Mouse (Mus musculus): ENCODE data around the gene Mgat5. TPM values are rescaled to one million over a fixed set of nuclear protein-coding genes. Genes with fewer than 3 reads are reported as not detected.

Mgat5 gene
- polyA plus RNA-seq, 1 experiment from 2014 or later: 8.9 TPM

GRCm38 (mm10) chr1:127383071-127383470 is 178.3 kb downstream of the Mgat5 start:
- no peak for ATAC-seq (ENCODE audit: insufficient number of reproducible peaks, insufficient read depth, low FRiP score, low read depth)
- H3K36me3 ChIP-seq (ENCODE audit: control insufficient read depth, insufficient read depth, low read length): peaks cover 3% of the 10 kb centered on the region; the same call in 1 of the 2 replicates
- WGBS: 59% methylated on average over 7 of the region's 7 CpGs

DNA sequence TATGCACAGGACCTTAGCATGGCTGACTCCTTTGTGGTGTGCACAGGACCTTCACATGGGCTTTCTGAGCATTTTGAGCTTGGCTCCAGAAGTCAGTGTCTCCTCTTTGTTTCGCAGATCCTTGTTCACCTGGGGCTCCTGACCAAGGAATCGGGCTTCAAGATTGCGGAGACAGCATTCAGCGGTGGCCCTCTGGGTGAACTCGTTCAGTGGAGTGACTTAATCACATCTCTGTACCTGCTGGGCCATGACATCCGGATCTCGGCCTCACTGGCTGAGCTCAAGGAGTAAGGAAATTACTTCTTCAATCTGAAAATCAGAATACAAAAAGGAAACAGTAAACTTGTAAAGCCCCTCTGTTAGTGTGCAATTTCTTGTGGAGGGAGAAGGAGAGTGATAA is 182.4 kb downstream of the Mgat5 start:
- H3K4me3 ChIP-seq (ENCODE audit: low read depth, low read length): no peak overlapping the region
- no peaks in the 10 kb centered on the region for H3K9me3 ChIP-seq (ENCODE audit: control insufficient read depth, low read depth, low read length)
- no peak overlapping the region for H3K9ac ChIP-seq (replicated peaks; ENCODE audit: low read depth, low read length)
- H3K27ac ChIP-seq (ENCODE audit: low read length): no peak overlapping the region
- peaks cover 3% of the 10 kb centered on the region for H3K36me3 ChIP-seq (ENCODE audit: control insufficient read depth, insufficient read depth, low read length)
- H3K4me2 ChIP-seq (replicated peaks; ENCODE audit: low read depth, low read length): no peak overlapping the region
- no peak for ATAC-seq (ENCODE audit: insufficient number of reproducible peaks, insufficient read depth, low FRiP score, low read depth)
- H3K27me3 ChIP-seq (ENCODE audit: control insufficient read depth, insufficient read depth, low read length): no peaks in the 10 kb centered on the region
- WGBS: 89% methylated on average over 7 of the region's 7 CpGs
- no peaks in the 10 kb centered on the region for H3K4me1 ChIP-seq (ENCODE audit: control insufficient read depth, insufficient read depth, low read length)

More at GRCm38 (mm10) chr1:127383071-127383470, 178.3 kb downstream of the Mgat5 start:
- H3K27ac ChIP-seq (ENCODE audit: low read length): no peak overlapping the region
- no peak overlapping the region for H3K9ac ChIP-seq (replicated peaks; ENCODE audit: low read depth, low read length)
- peaks cover 3% of the 10 kb centered on the region; the same call in 1 of the 2 replicates for H3K4me1 ChIP-seq (ENCODE audit: control insufficient read depth, insufficient read depth, low read length)
- no peak overlapping the region for H3K4me2 ChIP-seq (replicated peaks; ENCODE audit: low read depth, low read length)
- H3K4me3 ChIP-seq (ENCODE audit: low read depth, low read length): no peak overlapping the region
- no peaks in the 10 kb centered on the region for H3K27me3 ChIP-seq (ENCODE audit: control insufficient read depth, insufficient read depth, low read length)
- H3K9me3 ChIP-seq (ENCODE audit: control insufficient read depth, low read depth, low read length): no peaks in the 10 kb centered on the region

DNA sequence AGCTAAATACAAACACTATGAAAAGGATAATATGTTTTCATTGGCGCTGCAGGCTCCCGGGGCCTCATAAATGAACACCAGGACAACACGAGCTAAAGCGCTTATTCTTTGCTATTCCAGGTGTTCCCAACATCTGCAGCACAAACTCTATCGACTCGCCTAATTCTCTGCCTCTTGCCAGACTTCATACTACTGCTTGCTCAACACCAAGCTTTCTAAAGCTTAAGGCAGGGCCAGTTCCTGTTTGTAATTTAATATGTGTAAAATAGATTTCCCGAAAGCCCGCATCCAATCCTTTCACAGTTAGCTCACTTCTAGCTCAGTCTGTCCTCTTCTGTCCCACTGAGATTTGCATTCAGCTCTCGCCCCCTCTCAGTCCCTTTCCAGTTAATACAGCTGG is 182.8 kb downstream of the Mgat5 start:
- no peak overlapping the region for H3K9ac ChIP-seq (replicated peaks; ENCODE audit: low read depth, low read length)
- H3K36me3 ChIP-seq (ENCODE audit: control insufficient read depth, insufficient read depth, low read length): peaks cover 3% of the 10 kb centered on the region
- no peaks in the 10 kb centered on the region for H3K9me3 ChIP-seq (ENCODE audit: control insufficient read depth, low read depth, low read length)
- H3K4me1 ChIP-seq (ENCODE audit: control insufficient read depth, insufficient read depth, low read length): no peaks in the 10 kb centered on the region
- no peak overlapping the region for H3K4me2 ChIP-seq (replicated peaks; ENCODE audit: low read depth, low read length)
- no peak overlapping the region for H3K4me3 ChIP-seq (ENCODE audit: low read depth, low read length)
- H3K27me3 ChIP-seq (ENCODE audit: control insufficient read depth, insufficient read depth, low read length): no peaks in the 10 kb centered on the region
- ATAC-seq (ENCODE audit: insufficient number of reproducible peaks, insufficient read depth, low FRiP score, low read depth): no peak
- no peak overlapping the region for H3K27ac ChIP-seq (ENCODE audit: low read length)
- 87% methylated on average over 9 of the region's 9 CpGs for WGBS

- Histone ChIP-seq H3K4me2 (replicated peaks; ENCODE audit: low read depth, low read length) (no peak overlapping the region), H3K27ac (ENCODE audit: low read length) (no peak overlapping the region), H3K9me3 (ENCODE audit: control insufficient read depth, low read depth, low read length) (no peaks in the 10 kb centered on the region), H3K4me3 (ENCODE audit: low read depth, low read length) (no peak overlapping the region), H3K9ac (replicated peaks; ENCODE audit: low read depth, low read length) (no peak overlapping the region), H3K36me3 (ENCODE audit: control insufficient read depth, insufficient read depth, low read length) (peaks cover 7% of the 10 kb centered on the region; the same call in 1 of the 2 replicates), H3K4me1 (ENCODE audit: control insufficient read depth, insufficient read depth, low read length) (no peaks in the 10 kb centered on the region), H3K27me3 (ENCODE audit: control insufficient read depth, insufficient read depth, low read length) (no peaks in the 10 kb centered on the region)
- no peak for ATAC-seq (ENCODE audit: insufficient number of reproducible peaks, insufficient read depth, low FRiP score, low read depth)
- WGBS: 93% methylated on average over 2 of the region's 2 CpGs
Observed at GRCm38 (mm10) chr1:127394716-127395115, 189.9 kb downstream of the Mgat5 start.

- H3K4me2 ChIP-seq (replicated peaks; ENCODE audit: low read depth, low read length): no peak overlapping the region
- no peak overlapping the region for H3K4me3 ChIP-seq (ENCODE audit: low read depth, low read length)
- no peak overlapping the region for H3K9ac ChIP-seq (replicated peaks; ENCODE audit: low read depth, low read length)
- 93% methylated on average over 5 of the region's 5 CpGs for WGBS
- H3K27ac ChIP-seq (ENCODE audit: low read length): no peak overlapping the region
- ATAC-seq (ENCODE audit: insufficient number of reproducible peaks, insufficient read depth, low FRiP score, low read depth): no peak
- H3K27me3 ChIP-seq (ENCODE audit: control insufficient read depth, insufficient read depth, low read length): no peaks in the 10 kb centered on the region
- no peaks in the 10 kb centered on the region for H3K9me3 ChIP-seq (ENCODE audit: control insufficient read depth, low read depth, low read length)
- peaks cover 7% of the 10 kb centered on the region; the same call in 1 of the 2 replicates for H3K36me3 ChIP-seq (ENCODE audit: control insufficient read depth, insufficient read depth, low read length)
- H3K4me1 ChIP-seq (ENCODE audit: control insufficient read depth, insufficient read depth, low read length): no peaks in the 10 kb centered on the region
Observed at GRCm38 (mm10) chr1:127395724-127396123, 190.9 kb downstream of the Mgat5 start.

- no peak overlapping the region for H3K4me2 ChIP-seq (replicated peaks; ENCODE audit: low read depth, low read length)
- no peak overlapping the region for H3K27ac ChIP-seq (ENCODE audit: low read length)
- H3K4me3 ChIP-seq (ENCODE audit: low read depth, low read length): no peak overlapping the region
- ATAC-seq (ENCODE audit: insufficient number of reproducible peaks, insufficient read depth, low FRiP score, low read depth): no peak
- no peak overlapping the region for H3K9ac ChIP-seq (replicated peaks; ENCODE audit: low read depth, low read length)
- no peaks in the 10 kb centered on the region for H3K4me1 ChIP-seq (ENCODE audit: control insufficient read depth, insufficient read depth, low read length)
- WGBS: 70% methylated on average over 12 of the region's 12 CpGs
- H3K36me3 ChIP-seq (ENCODE audit: control insufficient read depth, insufficient read depth, low read length): 0 out of 2 replicates have a peak, but pooled peaks cover 7% of the 10 kb centered on the region
- H3K9me3 ChIP-seq (ENCODE audit: control insufficient read depth, low read depth, low read length): no peaks in the 10 kb centered on the region
- H3K27me3 ChIP-seq (ENCODE audit: control insufficient read depth, insufficient read depth, low read length): no peaks in the 10 kb centered on the region
Observed at GRCm38 (mm10) chr1:127396569-127397349, 191.9 kb downstream of the Mgat5 start.

GRCm38 (mm10) chr1:127397396-127397795 is 192.6 kb downstream of the Mgat5 start:
- Histone ChIP-seq H3K9ac (replicated peaks; ENCODE audit: low read depth, low read length) (no peak overlapping the region), H3K4me3 (ENCODE audit: low read depth, low read length) (no peak overlapping the region), H3K36me3 (ENCODE audit: control insufficient read depth, insufficient read depth, low read length) (0 out of 2 replicates have a peak, but pooled peaks cover 7% of the 10 kb centered on the region), H3K4me2 (replicated peaks; ENCODE audit: low read depth, low read length) (no peak overlapping the region), H3K9me3 (ENCODE audit: control insufficient read depth, low read depth, low read length) (no peaks in the 10 kb centered on the region), H3K27me3 (ENCODE audit: control insufficient read depth, insufficient read depth, low read length) (no peaks in the 10 kb centered on the region), H3K27ac (ENCODE audit: low read length) (no peak overlapping the region), H3K4me1 (ENCODE audit: control insufficient read depth, insufficient read depth, low read length) (no peaks in the 10 kb centered on the region)
- WGBS: 74% methylated on average over 13 of the region's 13 CpGs
- no peak for ATAC-seq (ENCODE audit: insufficient number of reproducible peaks, insufficient read depth, low FRiP score, low read depth)

DNA sequence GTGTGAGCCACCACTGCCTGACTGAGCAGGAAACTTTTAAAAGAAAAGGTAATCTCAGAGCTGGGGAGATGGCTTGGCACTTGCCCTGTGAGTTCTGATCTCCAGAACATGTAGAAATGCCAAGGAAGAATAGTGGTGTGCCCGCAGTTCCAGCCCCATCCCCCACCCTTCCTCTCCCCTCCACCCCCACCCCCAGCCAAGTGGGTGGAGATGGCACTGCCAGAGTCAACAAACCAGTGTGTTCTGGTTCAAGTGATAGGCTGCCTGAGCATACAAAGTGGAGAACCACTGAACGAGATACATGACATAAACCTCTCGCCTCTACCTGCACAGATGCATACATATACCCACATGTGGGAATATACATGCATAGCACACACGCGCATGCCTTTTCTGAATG is 193.4 kb downstream of the Mgat5 start:
- H3K4me1 ChIP-seq (ENCODE audit: control insufficient read depth, insufficient read depth, low read length): no peaks in the 10 kb centered on the region
- 88% methylated on average over 5 of the region's 5 CpGs for WGBS
- ATAC-seq (ENCODE audit: insufficient number of reproducible peaks, insufficient read depth, low FRiP score, low read depth): no peak

More for the DNA sequence above, 193.4 kb downstream of the Mgat5 start:
- Histone ChIP-seq H3K27ac (ENCODE audit: low read length) (no peak overlapping the region), H3K36me3 (ENCODE audit: control insufficient read depth, insufficient read depth, low read length) (0 out of 2 replicates have a peak, but pooled peaks cover 7% of the 10 kb centered on the region), H3K4me3 (ENCODE audit: low read depth, low read length) (no peak overlapping the region), H3K9ac (replicated peaks; ENCODE audit: low read depth, low read length) (no peak overlapping the region), H3K9me3 (ENCODE audit: control insufficient read depth, low read depth, low read length) (no peaks in the 10 kb centered on the region), H3K27me3 (ENCODE audit: control insufficient read depth, insufficient read depth, low read length) (no peaks in the 10 kb centered on the region), H3K4me2 (replicated peaks; ENCODE audit: low read depth, low read length) (no peak overlapping the region)

Data from stomach, embryonic 14.5 days (tissue).